Mouse (Mus musculus) frontal cortex, adult (tissue): ENCODE measurements at regions not wholly inside any gene's neighbourhood (a gene's known extent, or its start where the extent isn't known, plus 50 kb on each side); places are given as distances from the start of the nearest gene placed in this dataset.

ENCODE experiments used
- ATAC-seq: cut with Nextera tagmentation; 2 replicates; pipeline ENCODE4 v1.9.2; 2017; ENCODE audit warnings: mild to moderate bottlenecking, moderate library complexity, mixed read lengths; ENCODE audit not compliant: low TSS enrichment

GRCm38 (mm10) chr6:139391307-139391706, 110.5 kb downstream of the Rergl start:
- ATAC-seq = peak; percentile 90

DNA sequence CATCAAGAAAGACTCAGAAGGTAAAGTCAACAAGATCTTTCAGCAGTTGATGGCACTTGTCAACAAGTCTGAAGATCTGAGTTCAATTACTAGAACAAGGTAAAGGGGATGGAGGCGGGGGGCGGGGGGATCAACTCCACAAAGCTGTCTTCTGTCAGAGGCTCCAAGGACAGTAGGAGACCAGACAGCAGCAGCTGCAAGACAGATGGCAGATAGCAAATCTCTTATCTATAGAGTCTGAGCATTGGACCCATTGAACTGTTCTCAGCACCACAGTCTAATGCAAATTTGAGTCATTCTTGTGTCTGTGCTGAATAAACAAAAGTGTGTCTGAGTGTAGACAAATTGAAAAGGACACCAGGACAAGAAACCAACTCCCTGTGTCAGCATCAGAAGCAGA, 150.8 kb downstream of the Rergl start:
- ATAC-seq = no peak

DNA sequence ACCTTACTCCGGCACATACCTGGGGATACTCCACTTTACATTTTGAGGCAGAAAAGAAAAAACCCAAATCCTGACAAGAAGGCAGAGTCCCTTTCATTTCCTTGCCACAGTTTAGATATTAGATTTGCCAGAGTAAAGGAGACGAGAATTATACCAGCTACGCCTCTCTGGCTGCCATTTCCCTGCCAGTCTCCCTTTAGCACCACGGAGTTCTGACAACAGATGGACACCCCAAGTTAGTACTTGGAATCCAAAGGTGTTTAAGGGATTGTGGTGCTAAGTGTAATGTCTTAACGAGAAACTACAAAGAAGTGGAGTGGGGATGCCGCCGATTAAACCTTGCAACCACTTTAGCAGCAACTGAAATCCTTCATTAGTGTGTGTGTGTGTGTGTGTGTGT, 176.6 kb downstream of the Rergl start:
- ATAC-seq = peak; percentile 96

DNA sequence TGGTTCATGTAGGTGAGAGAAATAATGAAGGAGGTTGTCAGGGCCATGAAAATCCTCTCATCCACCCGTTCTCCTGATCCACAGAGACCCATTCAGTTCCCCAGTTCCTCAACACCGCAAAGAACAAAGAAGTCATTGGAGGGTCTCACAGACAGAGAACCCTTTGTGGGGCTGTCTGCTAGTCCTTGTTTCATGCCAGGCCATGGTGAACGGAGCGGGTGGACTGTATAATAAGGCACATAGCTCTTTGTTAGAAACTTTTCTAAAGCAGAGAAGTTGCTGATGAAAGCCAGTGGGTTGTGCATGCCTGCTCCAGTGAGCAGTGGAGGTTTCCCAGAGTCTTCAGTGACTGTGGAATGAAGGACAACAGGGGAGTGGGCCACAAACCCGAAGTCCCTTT, 194.1 kb downstream of the Rergl start:
- ATAC-seq = peak; percentile 67; the same call in 1 of the 2 replicates

GRCm38 (mm10) chr6:139304306-139304705, 197.5 kb downstream of the Rergl start:
- ATAC-seq = no peak

GRCm38 (mm10) chr6:139295701-139296100, 206.1 kb downstream of the Rergl start:
- ATAC-seq = peak; percentile 96

DNA sequence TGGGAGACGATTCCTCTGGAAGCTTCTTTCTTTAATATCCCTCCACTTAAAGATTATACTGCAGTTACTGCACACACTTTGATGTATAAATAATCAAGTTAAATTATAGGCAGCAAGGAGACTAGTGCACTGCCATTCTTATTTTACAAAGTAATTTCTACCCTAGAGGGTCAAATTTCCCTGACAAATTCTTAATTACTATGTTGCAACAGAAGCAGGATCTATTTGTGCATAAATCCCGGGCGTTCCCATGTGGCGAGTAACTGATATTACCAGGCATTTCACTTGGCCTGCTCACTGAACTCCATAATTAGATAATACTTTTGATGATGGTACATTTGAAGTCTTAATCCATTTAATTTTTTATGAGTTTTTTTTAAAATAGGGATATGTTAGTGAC, 222.7 kb downstream of the Rergl start:
- no peak for ATAC-seq

DNA sequence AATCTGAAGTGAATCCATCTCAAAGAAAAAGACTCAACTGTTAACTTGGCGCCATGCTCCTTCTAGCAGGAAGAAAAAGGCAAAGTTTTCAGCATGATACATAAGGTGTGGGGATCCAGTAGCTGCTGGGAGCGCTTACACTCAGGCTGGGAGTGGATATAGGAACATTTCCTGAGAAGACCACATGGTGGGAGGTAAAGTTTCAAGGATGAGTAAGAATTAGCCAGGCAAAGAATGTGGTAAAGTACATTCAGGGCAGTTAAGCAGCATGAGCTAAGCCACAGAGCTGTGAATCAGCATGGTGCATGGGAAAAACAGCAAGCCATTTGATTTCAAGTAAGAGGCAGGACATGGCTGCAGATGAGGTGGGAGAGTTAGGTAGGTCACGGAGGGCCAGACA, 226.3 kb downstream of the Rergl start:
- peak; percentile 62 for ATAC-seq

DNA sequence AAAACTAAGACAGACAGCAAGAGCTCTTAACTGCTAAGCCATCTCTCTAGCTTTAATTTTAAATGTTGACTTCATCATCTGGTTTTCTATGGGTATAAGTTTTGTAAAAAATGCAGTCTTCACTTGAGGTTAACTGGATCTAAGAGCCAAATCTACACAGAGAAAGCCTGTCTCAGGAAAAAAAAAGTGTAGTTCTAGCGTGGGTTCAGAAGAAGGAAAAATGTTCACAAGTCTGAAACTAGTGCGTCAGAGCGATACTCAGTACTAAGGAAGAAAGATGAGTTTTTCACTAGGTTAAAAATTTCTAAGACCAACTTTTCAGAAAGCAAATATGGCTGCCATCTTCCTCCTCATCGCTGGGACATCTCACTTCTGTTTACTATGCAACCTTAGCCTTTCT, 248.1 kb downstream of the Rergl start:
- ATAC-seq = peak; percentile 83

DNA sequence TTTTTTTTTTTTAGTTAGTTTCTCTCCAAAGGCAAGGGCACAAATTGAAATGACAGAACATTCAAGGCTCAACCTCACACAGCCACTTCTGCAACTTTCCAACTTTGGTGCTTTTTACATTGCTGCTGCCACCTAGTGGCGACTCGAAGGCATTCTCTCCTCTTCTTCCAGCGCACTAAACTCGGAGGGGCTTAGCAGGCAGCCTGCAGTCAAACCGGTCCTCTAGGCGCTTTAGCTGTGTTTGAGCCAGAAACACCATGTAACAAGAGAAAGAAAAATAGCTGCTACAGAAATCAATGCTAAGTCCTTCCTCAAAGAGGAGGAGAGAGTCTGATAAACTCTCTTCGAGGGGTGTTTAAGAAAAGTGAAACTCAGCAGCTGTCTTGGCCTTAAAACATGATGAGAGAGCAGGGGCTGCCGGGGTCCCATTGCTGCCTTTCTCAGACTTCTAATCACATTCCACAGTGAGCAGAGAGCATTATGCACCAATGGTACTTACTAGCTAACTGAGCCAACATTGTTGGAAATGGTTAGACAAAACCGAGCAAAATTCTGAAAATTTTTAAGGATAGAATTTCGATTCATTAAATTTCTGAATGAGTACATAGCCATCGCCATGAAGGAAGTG, 252.7 kb downstream of the Rergl start:
- peak; percentile 91 for ATAC-seq

GRCm38 (mm10) chr6:139226127-139226526, 275.6 kb downstream of the Rergl start:
- peak; percentile 91 for ATAC-seq

GRCm38 (mm10) chr6:139214488-139214887, 287.3 kb downstream of the Rergl start:
- ATAC-seq = no peak

DNA sequence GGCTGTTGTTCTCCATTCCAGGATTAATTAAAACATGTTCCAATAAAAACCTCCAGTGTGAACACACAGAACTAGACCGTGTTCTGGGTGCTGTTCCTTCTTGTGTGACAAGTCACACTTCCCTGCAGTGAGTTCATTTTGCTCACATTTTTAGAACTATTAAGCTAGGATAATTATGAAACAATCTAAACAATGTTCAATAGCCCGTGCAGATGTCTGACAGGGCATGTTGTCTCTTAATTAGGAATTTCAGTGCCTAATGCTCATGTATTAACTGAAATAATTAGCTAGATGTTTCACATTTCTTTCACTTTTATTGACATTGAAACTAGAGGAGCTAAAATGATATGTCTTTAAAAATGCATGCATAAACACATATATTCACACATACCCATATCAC, 291.5 kb downstream of the Rergl start:
- no peak for ATAC-seq

- ATAC-seq = peak; percentile 98
These were observed 303.2 kb downstream of the Rergl start for GRCm38 (mm10) chr6:139198601-139199000.

DNA sequence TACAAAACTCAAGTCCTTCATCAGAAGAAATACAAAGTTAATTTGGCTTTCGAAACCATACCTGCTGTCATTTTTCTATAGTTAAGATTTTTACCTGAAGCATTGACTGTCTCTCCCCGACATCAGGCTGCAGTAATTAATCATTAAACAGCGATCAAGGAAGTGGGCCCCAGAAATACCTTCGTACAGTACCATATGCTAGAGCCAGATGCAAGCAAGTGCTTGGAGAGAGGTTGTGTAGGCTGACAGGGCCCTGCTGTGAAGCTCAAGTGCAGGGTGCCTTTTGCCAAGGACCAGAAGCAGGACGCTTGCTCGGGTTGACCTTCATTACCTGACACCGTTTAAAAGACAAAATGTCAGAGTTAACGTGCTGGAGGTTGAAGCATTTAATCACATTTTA, 315.3 kb downstream of the Rergl start:
- no peak for ATAC-seq

DNA sequence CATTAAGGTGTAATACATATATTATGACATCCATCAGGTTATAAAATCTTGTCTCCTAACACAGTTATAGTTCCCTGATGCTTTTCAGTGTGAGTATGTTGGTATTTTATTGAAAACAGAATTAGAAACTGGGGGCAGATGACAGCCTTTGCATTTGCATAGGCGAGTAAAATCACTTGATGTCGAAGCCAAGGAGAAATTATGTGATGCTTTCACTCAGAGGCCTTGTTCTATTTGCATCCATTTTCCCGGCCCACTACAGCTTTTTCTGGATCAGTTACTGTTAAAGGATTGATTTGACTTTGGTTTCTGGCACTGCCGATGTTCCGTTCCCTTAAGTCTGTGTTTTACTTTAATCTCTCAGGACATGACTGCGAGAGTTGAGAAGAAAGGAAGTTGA, 341.4 kb downstream of the Rergl start:
- ATAC-seq = peak; percentile 84

DNA sequence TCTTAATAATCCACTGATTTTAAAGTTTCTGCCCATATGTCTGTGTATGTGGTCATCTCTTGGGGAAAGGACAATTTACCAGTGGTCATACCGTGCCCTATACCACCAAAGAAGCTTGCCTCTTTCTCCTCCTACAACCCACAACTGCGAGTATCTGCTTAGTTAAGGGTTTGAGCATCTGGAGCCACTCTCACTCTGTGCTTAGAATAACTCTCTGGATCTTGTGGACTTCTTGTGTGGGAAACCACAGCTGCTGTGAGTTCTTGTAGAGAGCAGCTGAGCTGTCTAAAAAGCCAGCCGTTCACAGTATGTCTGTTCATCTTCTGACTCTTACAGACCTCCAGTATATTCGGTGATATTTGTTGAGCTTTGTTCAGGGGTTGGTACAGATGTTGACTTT, 342.0 kb downstream of the Rergl start:
- peak; percentile 94 for ATAC-seq

DNA sequence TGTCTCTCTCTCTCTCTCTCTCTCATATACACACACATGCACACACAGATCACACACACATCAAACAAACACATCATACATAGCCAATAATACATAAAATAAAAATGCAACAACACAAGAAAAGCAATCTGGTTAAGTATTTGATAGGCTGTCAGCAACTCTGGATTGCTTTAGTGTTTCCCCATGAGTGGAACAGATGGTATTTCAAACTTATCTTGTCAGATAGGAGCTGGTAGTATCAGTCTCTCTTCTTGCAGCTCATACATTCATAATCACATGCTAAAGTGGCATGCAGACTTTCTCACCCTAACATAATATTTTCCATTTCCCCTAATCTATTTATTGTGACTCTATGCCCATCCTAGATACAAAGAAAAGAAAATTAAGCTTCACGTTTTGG, 347.0 kb downstream of the Rergl start:
- no peak for ATAC-seq

GRCm38 (mm10) chr6:139135693-139136092, 366.1 kb downstream of the Rergl start:
- ATAC-seq = no peak

GRCm38 (mm10) chr6:139132083-139132679, 369.6 kb downstream of the Rergl start:
- ATAC-seq = 0 out of 2 replicates have a peak, but pooled peaks have one; percentile 67

GRCm38 (mm10) chr6:139108263-139108662, 393.5 kb downstream of the Rergl start:
- ATAC-seq = no peak

DNA sequence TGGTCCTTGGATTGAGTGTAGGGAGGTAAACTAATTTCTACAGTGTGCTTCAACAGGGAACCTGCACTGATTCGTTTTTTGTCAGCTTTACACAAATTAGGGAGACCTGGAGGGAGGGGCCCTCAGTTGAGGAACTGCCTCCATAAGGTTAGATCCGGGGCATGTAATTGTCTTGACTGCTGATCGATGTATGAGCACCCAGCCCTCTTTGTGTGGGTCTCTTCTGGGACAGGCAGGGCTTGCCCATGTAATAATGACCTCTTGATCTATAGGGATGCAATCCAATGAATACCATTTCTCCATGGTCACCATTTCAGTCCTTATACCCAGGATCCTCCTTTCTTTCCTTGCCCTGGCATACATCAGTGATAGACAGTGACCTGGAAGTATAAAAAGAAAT, 398.4 kb downstream of the Rergl start:
- no peak for ATAC-seq

DNA sequence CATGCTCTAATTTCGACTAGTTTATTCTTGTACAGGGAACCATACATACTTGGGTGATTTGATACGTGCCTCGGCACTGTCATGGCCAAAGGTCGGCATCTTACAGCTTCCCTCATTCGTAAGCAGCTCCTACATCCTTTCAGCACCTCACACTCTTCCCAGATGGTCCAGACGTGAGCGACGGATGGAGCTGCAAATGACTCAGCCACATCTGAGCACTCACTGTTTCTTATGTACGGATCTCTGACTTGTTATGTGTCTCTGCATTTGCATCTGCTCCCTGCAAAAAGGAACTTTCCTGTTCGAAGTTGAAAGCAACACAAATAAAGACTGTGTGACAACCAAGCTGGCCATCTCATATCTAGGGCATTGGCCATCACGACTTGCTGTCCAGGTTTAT, 402.5 kb downstream of the Rergl start:
- peak; percentile 83 for ATAC-seq

DNA sequence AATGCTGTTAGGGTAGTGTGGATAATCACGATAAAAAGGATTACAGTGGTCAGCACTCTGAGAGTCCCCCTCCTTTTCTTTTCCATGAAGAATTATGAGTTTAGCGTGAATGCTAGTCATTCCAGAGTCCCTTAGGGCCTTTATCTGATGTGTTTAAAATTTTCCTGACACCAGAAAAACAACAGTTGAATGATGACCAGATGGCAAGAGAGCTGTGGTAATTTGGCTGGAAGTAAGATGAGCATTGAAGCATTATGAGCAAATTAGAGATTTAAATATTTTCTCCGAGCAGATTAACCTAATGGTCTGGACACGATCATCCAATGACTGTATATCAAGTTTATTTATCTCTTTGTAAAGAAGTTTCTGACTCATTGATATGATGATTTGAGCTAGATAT, 417.1 kb upstream of the Igbp1b start:
- no peak for ATAC-seq
